Mouse (Mus musculus): ENCODE measurements around the gene Phgdh. TPM values are rescaled to one million over a fixed set of nuclear protein-coding genes. Genes with fewer than 3 reads are reported as not detected.

Gene Phgdh
- polyA plus RNA-seq, 1 experiment from 2014 or later = 59.7 TPM

- Histone ChIP-seq H3K27ac (no peak overlapping the region), H3K4me3 (no peak overlapping the region), H3K27me3 (0 out of 2 replicates have a peak, but pooled peaks cover 4% of the 10 kb centered on the region), H3K4me2 (no peak overlapping the region), H3K9ac (no peak overlapping the region), H3K4me1 (replicated peaks) (peaks cover 16% of the 10 kb centered on the region), H3K9me3 (replicated peaks) (no peaks in the 10 kb centered on the region), H3K36me3 (no peaks in the 10 kb centered on the region)
- no peak for ATAC-seq (replicated peaks; ENCODE audit: insufficient number of reproducible peaks, insufficient read depth, low FRiP score, low read depth)
- WGBS = 76% methylated on average over 17 of the region's 17 CpGs
Measured at GRCm38 (mm10) chr3:98340818-98341594, 1.2 kb upstream of the Phgdh start.

GRCm38 (mm10) chr3:98339097-98339705, 589 bp downstream of the Phgdh start:
- ATAC-seq (replicated peaks; ENCODE audit: insufficient number of reproducible peaks, insufficient read depth, low FRiP score, low read depth) = peak; percentile 51
- Histone ChIP-seq H3K27me3 (0 out of 2 replicates have a peak, but pooled peaks cover 4% of the 10 kb centered on the region), H3K36me3 (peaks cover under 1% of the 10 kb centered on the region; the same call in 1 of the 2 replicates), H3K9ac (peak overlapping the region; percentile 61), H3K9me3 (replicated peaks) (no peaks in the 10 kb centered on the region), H3K4me3 (peak overlapping the region; percentile 64), H3K4me2 (peak overlapping the region; percentile 96), H3K27ac (peak overlapping the region; percentile 52), H3K4me1 (replicated peaks) (peaks cover 23% of the 10 kb centered on the region)
- under 1% methylated on average over 46 of the region's 46 CpGs for WGBS

GRCm38 (mm10) chr3:98338584-98339041, 1.2 kb downstream of the Phgdh start:
- peaks cover 23% of the 10 kb centered on the region for H3K4me1 ChIP-seq (replicated peaks)
- 0 out of 2 replicates have a peak, but pooled peaks have one; percentile 37 for ATAC-seq (replicated peaks; ENCODE audit: insufficient number of reproducible peaks, insufficient read depth, low FRiP score, low read depth)
- H3K4me2 ChIP-seq = peak overlapping the region; percentile 96
- H3K4me3 ChIP-seq = peak overlapping the region; percentile 64
- peak overlapping the region; percentile 61 for H3K9ac ChIP-seq
- 11% methylated on average over 15 of the region's 15 CpGs for WGBS
- peaks cover 4% of the 10 kb centered on the region; the same call in 1 of the 2 replicates for H3K36me3 ChIP-seq
- 0 out of 2 replicates have a peak, but pooled peaks cover 4% of the 10 kb centered on the region for H3K27me3 ChIP-seq
- H3K27ac ChIP-seq = peak overlapping the region; percentile 52
- H3K9me3 ChIP-seq (replicated peaks) = no peaks in the 10 kb centered on the region

- Histone ChIP-seq H3K9me3 (replicated peaks) (no peaks in the 10 kb centered on the region), H3K4me2 (peak overlapping the region; percentile 96), H3K27ac (no peak overlapping the region), H3K4me3 (no peak overlapping the region), H3K9ac (no peak overlapping the region), H3K4me1 (replicated peaks) (peaks cover 23% of the 10 kb centered on the region), H3K27me3 (0 out of 2 replicates have a peak, but pooled peaks cover 4% of the 10 kb centered on the region), H3K36me3 (peaks cover 8% of the 10 kb centered on the region; the same call in 1 of the 2 replicates)
- ATAC-seq (replicated peaks; ENCODE audit: insufficient number of reproducible peaks, insufficient read depth, low FRiP score, low read depth) = no peak
- 83% methylated on average over 22 of the region's 22 CpGs for WGBS
Measured at GRCm38 (mm10) chr3:98336661-98337654, 2.8 kb downstream of the Phgdh start.

GRCm38 (mm10) chr3:98335886-98336285, 3.9 kb downstream of the Phgdh start:
- no peaks in the 10 kb centered on the region for H3K27me3 ChIP-seq
- no peak overlapping the region for H3K27ac ChIP-seq
- no peak overlapping the region for H3K4me2 ChIP-seq
- 80% methylated on average over 7 of the region's 7 CpGs for WGBS
- H3K4me3 ChIP-seq = no peak overlapping the region
- ATAC-seq (replicated peaks; ENCODE audit: insufficient number of reproducible peaks, insufficient read depth, low FRiP score, low read depth) = no peak
- peaks cover 23% of the 10 kb centered on the region for H3K4me1 ChIP-seq (replicated peaks)
- no peaks in the 10 kb centered on the region for H3K9me3 ChIP-seq (replicated peaks)
- peaks cover 8% of the 10 kb centered on the region; the same call in 1 of the 2 replicates for H3K36me3 ChIP-seq
- H3K9ac ChIP-seq = no peak overlapping the region

GRCm38 (mm10) chr3:98335331-98335730, 4.5 kb downstream of the Phgdh start:
- no peak overlapping the region for H3K27ac ChIP-seq
- no peaks in the 10 kb centered on the region for H3K9me3 ChIP-seq (replicated peaks)
- no peak for ATAC-seq (replicated peaks; ENCODE audit: insufficient number of reproducible peaks, insufficient read depth, low FRiP score, low read depth)

GRCm38 (mm10) chr3:98334010-98334409, 5.8 kb downstream of the Phgdh start:
- no peaks in the 10 kb centered on the region for H3K27me3 ChIP-seq
- no peak overlapping the region for H3K27ac ChIP-seq
- no peak for ATAC-seq (replicated peaks; ENCODE audit: insufficient number of reproducible peaks, insufficient read depth, low FRiP score, low read depth)
- H3K4me2 ChIP-seq = no peak overlapping the region
- no peak overlapping the region for H3K4me3 ChIP-seq
- WGBS = 91% methylated on average over 2 of the region's 2 CpGs
- H3K9ac ChIP-seq = no peak overlapping the region
- H3K4me1 ChIP-seq (replicated peaks) = peaks cover 21% of the 10 kb centered on the region
- H3K9me3 ChIP-seq (replicated peaks) = no peaks in the 10 kb centered on the region
- peaks cover 8% of the 10 kb centered on the region; the same call in 1 of the 2 replicates for H3K36me3 ChIP-seq

More at GRCm38 (mm10) chr3:98335331-98335730, 4.5 kb downstream of the Phgdh start:
- peaks cover 23% of the 10 kb centered on the region for H3K4me1 ChIP-seq (replicated peaks)
- H3K4me2 ChIP-seq = no peak overlapping the region
- H3K27me3 ChIP-seq = no peaks in the 10 kb centered on the region
- no peak overlapping the region for H3K4me3 ChIP-seq
- peaks cover 8% of the 10 kb centered on the region; the same call in 1 of the 2 replicates for H3K36me3 ChIP-seq
- no peak overlapping the region for H3K9ac ChIP-seq

GRCm38 (mm10) chr3:98324235-98324634, 15.6 kb downstream of the Phgdh start:
- Histone ChIP-seq H3K36me3 (peaks cover 8% of the 10 kb centered on the region; the same call in 1 of the 2 replicates), H3K9me3 (replicated peaks) (no peaks in the 10 kb centered on the region), H3K4me1 (replicated peaks) (no peaks in the 10 kb centered on the region), H3K27me3 (no peaks in the 10 kb centered on the region), H3K4me3 (no peak overlapping the region), H3K9ac (no peak overlapping the region), H3K27ac (no peak overlapping the region), H3K4me2 (no peak overlapping the region)
- WGBS = 47% methylated on average over 9 of the region's 9 CpGs
- ATAC-seq (replicated peaks; ENCODE audit: insufficient number of reproducible peaks, insufficient read depth, low FRiP score, low read depth) = no peak

GRCm38 (mm10) chr3:98322209-98322608, 17.6 kb downstream of the Phgdh start:
- Histone ChIP-seq H3K9me3 (replicated peaks) (no peaks in the 10 kb centered on the region), H3K4me2 (no peak overlapping the region), H3K4me1 (replicated peaks) (0 out of 2 replicates have a peak, but pooled peaks cover 2% of the 10 kb centered on the region), H3K27ac (no peak overlapping the region), H3K27me3 (no peaks in the 10 kb centered on the region), H3K4me3 (no peak overlapping the region), H3K36me3 (0 out of 2 replicates have a peak, but pooled peaks cover 6% of the 10 kb centered on the region), H3K9ac (no peak overlapping the region)
- 89% methylated on average over 5 of the region's 5 CpGs for WGBS
- no peak for ATAC-seq (replicated peaks; ENCODE audit: insufficient number of reproducible peaks, insufficient read depth, low FRiP score, low read depth)

- Histone ChIP-seq H3K9ac (no peak overlapping the region), H3K4me3 (no peak overlapping the region), H3K27ac (no peak overlapping the region), H3K36me3 (0 out of 2 replicates have a peak, but pooled peaks cover 4% of the 10 kb centered on the region), H3K4me2 (no peak overlapping the region), H3K9me3 (replicated peaks) (no peaks in the 10 kb centered on the region), H3K27me3 (no peaks in the 10 kb centered on the region), H3K4me1 (replicated peaks) (0 out of 2 replicates have a peak, but pooled peaks cover 2% of the 10 kb centered on the region)
- 64% methylated on average over 2 of the region's 2 CpGs for WGBS
- no peak for ATAC-seq (replicated peaks; ENCODE audit: insufficient number of reproducible peaks, insufficient read depth, low FRiP score, low read depth)
Measured at GRCm38 (mm10) chr3:98319190-98319589, 20.6 kb downstream of the Phgdh start.

Measured in heart, embryonic 15.5 days (tissue).